Mouse (Mus musculus) inflammation-experienced regulatory T-cells, adult 16 weeks (primary cell): ENCODE measurements around the gene Cntnap3. TPM values are rescaled to one million over a fixed set of nuclear protein-coding genes. Genes with fewer than 3 reads are reported as not detected.

ENCODE experiments used
- polyA plus RNA-seq: library from polyadenylated mRNA; unstranded; fragments of 100-300 nt; shearing (Covaris generic); gene quantifications from one replicate; pipeline ENCODE4 v1.2.1, GENCODE M21; 2017

The Cntnap3 gene
- polyA plus RNA-seq: not detected

GRCm38 (mm10) chr13:64903585-64904208 lies at the start of gene Cntnap3:
Gene Cntnap3, minus strand, starts transcription at chr13:64903955.

GRCm38 (mm10) chr13:64917191-64917590 lies 13.4 kb upstream of the Cntnap3 start, which contains the start of gene Spata31:
Gene Spata31, plus strand, starts transcription at chr13:64917406.

Other genes with a start within 250 kb of the Cntnap3 start
- not detected for gene Spata31, start 13.5 kb upstream of the Cntnap3 start, polyA plus RNA-seq
- not detected for gene Spata31d1c, start 129.1 kb upstream of the Cntnap3 start, polyA plus RNA-seq
- not detected for gene Prss47, start 148.8 kb upstream of the Cntnap3 start, polyA plus RNA-seq
- 30.9 TPM for gene Mfsd14b, start 209.0 kb upstream of the Cntnap3 start, polyA plus RNA-seq
- gene Olfr465-ps1, start 234.1 kb upstream of the Cntnap3 start, polyA plus RNA-seq: not detected
- gene Olfr466, start 246.3 kb upstream of the Cntnap3 start, polyA plus RNA-seq: 0.07 TPM